Mouse (Mus musculus): ENCODE results near the gene Ublcp1. TPM values are rescaled to one million over a fixed set of nuclear protein-coding genes. Genes with fewer than 3 reads are reported as not detected.
A peak's percentile ranks its signal among the peaks of the same experiment; 100 is the strongest.

The Ublcp1 gene
- total RNA-seq (2021) = 10 to 100 TPM; 30.8 to 44.3 TPM
- long read RNA-seq, experiment 1, transcript Ublcp1-201 (11 exons, 2,088 nt) = major isoform, 67 of 91 reads
- long read RNA-seq, experiment 1, partial matches to known transcripts = 5 of 91 reads
- long read RNA-seq, experiment 1, other reads (novel, unspliced or antisense) = 14 of 91 reads
- long read RNA-seq, experiment 2, transcript Ublcp1-201 (11 exons, 2,088 nt) = major isoform, 66 of 75 reads
- long read RNA-seq, experiment 2, partial matches to known transcripts = 5 of 75 reads
- long read RNA-seq, experiment 2, other reads (novel, unspliced or antisense) = 4 of 75 reads

- peak; percentile 92 to 95 for DNase-seq
- intact Hi-C loops (cut with DNase I) = loop anchor here (1.0 kb wide), 1 partner anchor 49 kb away; no protein-coding TSS in a partner anchor
Measured at GRCm38 (mm10) chr11:44470432-44471336, at the start of gene Ublcp1. TSS of gene Ublcp1 (minus strand) at chr11:44470498.

- DNase-seq = no peak
- intact Hi-C loops (cut with DNase I) = loop anchor here (1.0 kb wide), 1 partner anchor 49 kb away; the partner anchor contains the start of gene Ublcp1
Measured at GRCm38 (mm10) chr11:44519096-44519949, 49.0 kb upstream of the Ublcp1 start.

- DNase-seq = peak; percentile 83 to 87
- intact Hi-C loops (cut with DNase I) = loop anchor here (1.0 kb wide), 1 partner anchor 48 kb away; the partner anchor contains the start of gene Ublcp1
Measured at GRCm38 (mm10) chr11:44518281-44519095, 48.2 kb upstream of the Ublcp1 start, which contains the start of gene Rnf145. TSS of gene Rnf145 (plus strand) at chr11:44518964.

GRCm38 (mm10) chr11:44517561-44518280, 47.4 kb upstream of the Ublcp1 start:
- intact Hi-C loops (cut with DNase I) = no loop called here
- DNase-seq = no peak

GRCm38 (mm10) chr11:44516362-44516761, 46.1 kb upstream of the Ublcp1 start:
- intact Hi-C loops (cut with DNase I) = no loop called here
- DNase-seq = no peak

- DNase-seq = no peak
- intact Hi-C loops (cut with DNase I) = no loop called here
Measured at GRCm38 (mm10) chr11:44514666-44515065, 44.4 kb upstream of the Ublcp1 start.

GRCm38 (mm10) chr11:44513026-44513422, 42.7 kb upstream of the Ublcp1 start:
- intact Hi-C loops (cut with DNase I) = no loop called here

GRCm38 (mm10) chr11:44512044-44513025, 42.0 kb upstream of the Ublcp1 start:
- intact Hi-C loops (cut with DNase I) = no loop called here
- no peak for DNase-seq

More at GRCm38 (mm10) chr11:44513026-44513422, 42.7 kb upstream of the Ublcp1 start:
- no peak for DNase-seq

- intact Hi-C loops (cut with DNase I) = no loop called here
- no peak for DNase-seq
Measured at GRCm38 (mm10) chr11:44510371-44510770, 40.1 kb upstream of the Ublcp1 start.

- no peak for DNase-seq
- intact Hi-C loops (cut with DNase I) = no loop called here
Measured at GRCm38 (mm10) chr11:44509906-44510305, 39.6 kb upstream of the Ublcp1 start.

- no peak for DNase-seq
- intact Hi-C loops (cut with DNase I) = no loop called here
Measured at GRCm38 (mm10) chr11:44508876-44509275, 38.6 kb upstream of the Ublcp1 start.

GRCm38 (mm10) chr11:44504761-44505160, 34.5 kb upstream of the Ublcp1 start:
- no peak for DNase-seq
- intact Hi-C loops (cut with DNase I) = no loop called here

- intact Hi-C loops (cut with DNase I) = no loop called here
- DNase-seq = no peak
Measured at GRCm38 (mm10) chr11:44504146-44504545, 33.8 kb upstream of the Ublcp1 start.

- intact Hi-C loops (cut with DNase I) = no loop called here
- DNase-seq = no peak
Measured at GRCm38 (mm10) chr11:44502931-44503330, 32.6 kb upstream of the Ublcp1 start.

- DNase-seq = no peak
- intact Hi-C loops (cut with DNase I) = no loop called here
Measured at GRCm38 (mm10) chr11:44501477-44501876, 31.2 kb upstream of the Ublcp1 start.

GRCm38 (mm10) chr11:44500966-44501365, 30.7 kb upstream of the Ublcp1 start:
- intact Hi-C loops (cut with DNase I) = no loop called here
- no peak for DNase-seq

GRCm38 (mm10) chr11:44498412-44499272, 28.3 kb upstream of the Ublcp1 start:
- intact Hi-C loops (cut with DNase I) = no loop called here
- no peak for DNase-seq
